ENCODE assay signal across 10 mouse cellular contexts in the genomic region with DNA sequence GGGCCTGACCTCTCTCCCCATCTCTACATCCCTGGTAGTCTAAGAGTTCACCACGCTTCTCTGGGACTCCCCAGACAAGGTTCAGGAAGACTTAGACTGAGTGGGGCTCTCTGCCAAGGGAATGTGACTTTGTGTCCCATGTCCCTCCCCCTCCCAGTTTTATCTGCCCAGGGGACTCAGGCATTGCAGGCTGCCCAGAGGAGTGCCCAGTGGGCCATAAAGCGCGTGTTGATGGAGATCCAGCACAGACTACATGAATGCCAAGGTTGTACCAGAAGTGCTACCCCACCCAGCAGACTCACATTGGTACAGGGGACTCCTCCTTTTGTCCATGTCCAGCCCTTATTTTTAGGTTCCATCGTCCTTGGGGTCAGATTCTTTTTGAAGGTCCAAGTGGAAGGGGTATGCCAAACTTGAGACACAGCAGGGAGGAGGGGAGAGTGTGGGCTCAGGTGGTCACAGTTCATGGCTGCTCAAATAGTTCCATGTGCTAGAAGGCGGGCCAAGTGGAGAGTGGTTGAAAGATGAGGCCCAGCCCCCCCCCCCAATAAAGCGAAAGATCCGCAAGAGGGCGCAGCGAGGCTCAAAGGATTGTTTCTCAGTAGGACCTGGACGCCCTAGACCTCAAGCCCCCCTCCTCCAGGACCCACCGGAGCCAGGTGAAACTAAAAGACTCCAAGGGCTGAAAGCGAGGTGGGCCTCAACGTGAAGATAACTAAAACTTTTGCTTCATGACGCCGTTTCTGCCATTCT. TPM values are rescaled to one million over a fixed set of nuclear protein-coding genes. Genes with fewer than 3 reads are reported as not detected.
DNase-seq lines count a peak whose midpoint lies in the region; ATAC-seq and TF ChIP-seq lines count a peak whose summit lies in the region.
"Had no signal": no experiment of that assay in that cellular context is flagged by ENCODE, and none has a peak within 500 bp of the region (broad histone marks: within the 10 kb centered on the region; RNA-seq: fewer than 3 reads in every experiment).

No protein-coding gene starts in this region.

- no peak overlapping the region for H3K9ac ChIP-seq in lung, embryonic 14.5 days
- 0 out of 2 replicates have a peak overlapping the region, but pooled peaks have one; percentile 35 for H3K9ac ChIP-seq in hindbrain, embryonic 13.5 days
- no peak overlapping the region for H3K9ac ChIP-seq in neural tube, embryonic 14.5 days (replicated peaks; ENCODE audit: low read depth, low read length)

- ATAC-seq in lung, embryonic 14.5 days (ENCODE audit: insufficient read depth): no peak
- no peak for ATAC-seq in hindbrain, embryonic 13.5 days (ENCODE audit: low FRiP score)
- ATAC-seq in neural tube, embryonic 14.5 days (ENCODE audit: low read depth): no peak

- H3K36me3 ChIP-seq in lung, embryonic 14.5 days (ENCODE audit: insufficient read depth): no peaks in the 10 kb centered on the region
- no peaks in the 10 kb centered on the region for H3K36me3 ChIP-seq in hindbrain, embryonic 13.5 days
- H3K36me3 ChIP-seq in neural tube, embryonic 14.5 days (ENCODE audit: control insufficient read depth, insufficient read depth, low read length): no peaks in the 10 kb centered on the region

- peak overlapping the region; percentile 38; the same call in 1 of the 2 replicates for H3K4me2 ChIP-seq in lung, embryonic 14.5 days
- H3K4me2 ChIP-seq in hindbrain, embryonic 13.5 days: peak overlapping the region; percentile 41
- H3K4me2 ChIP-seq in neural tube, embryonic 14.5 days (ENCODE audit: low read depth, low read length): 0 out of 2 replicates have a peak overlapping the region, but pooled peaks have one; percentile 14

- 0 out of 2 replicates have a peak, but pooled peaks have one; percentile 8 for TF ChIP-seq CTCF in lung, embryonic 14.5 days (IDR thresholded peaks at IDR 0.05; ENCODE audit: low read depth)

- H3K9me3 ChIP-seq in lung, embryonic 14.5 days (ENCODE audit: low read depth, low read length): no peaks in the 10 kb centered on the region
- H3K9me3 ChIP-seq in hindbrain, embryonic 13.5 days: no peaks in the 10 kb centered on the region
- H3K9me3 ChIP-seq in neural tube, embryonic 14.5 days (ENCODE audit: control insufficient read depth, low read length): no peaks in the 10 kb centered on the region

- H3K4me1 ChIP-seq in lung, embryonic 14.5 days (ENCODE audit: insufficient read depth): no peaks in the 10 kb centered on the region
- peaks cover 24% of the 10 kb centered on the region for H3K4me1 ChIP-seq in hindbrain, embryonic 13.5 days (replicated peaks)
- peaks cover 4% of the 10 kb centered on the region; the same call in 1 of the 2 replicates for H3K4me1 ChIP-seq in neural tube, embryonic 14.5 days (ENCODE audit: control insufficient read depth, insufficient read depth, low read length)

- whole genome bisulfite sequencing in lung, embryonic 14.5 days: 29% methylated on average over 15 of the region's 15 CpGs
- WGBS in hindbrain, embryonic 13.5 days: 32% methylated on average over 15 of the region's 15 CpGs
- 29% methylated on average over 15 of the region's 15 CpGs for WGBS in neural tube, embryonic 14.5 days

- peaks cover 48% of the 10 kb centered on the region for H3K27me3 ChIP-seq in lung, embryonic 14.5 days (ENCODE audit: insufficient read depth, low read length)
- H3K27me3 ChIP-seq in hindbrain, embryonic 13.5 days: peaks cover 76% of the 10 kb centered on the region
- peaks cover 8% of the 10 kb centered on the region for H3K27me3 ChIP-seq in neural tube, embryonic 14.5 days (ENCODE audit: control insufficient read depth, insufficient read depth, low read length)

- no peak overlapping the region for H3K27ac ChIP-seq in lung, embryonic 14.5 days (ENCODE audit: low read depth)
- H3K27ac ChIP-seq in hindbrain, embryonic 13.5 days: no peak overlapping the region
- no peak overlapping the region for H3K27ac ChIP-seq in neural tube, embryonic 14.5 days (ENCODE audit: low read depth, low read length)

- DNase-seq in adrenal gland, postnatal 14 days: peak; percentile 68
- DNase-seq in adrenal gland, adult 2 months: no peak
- no peak for DNase-seq in lung, embryonic 14.5 days
- DNase-seq in lung, postnatal 10 days: no peak
- no peak for DNase-seq in frontal cortex, postnatal 14 days (ENCODE audit: low spot score in 2 of 2)
- DNase-seq in layer of hippocampus, adult 8-10 months (ENCODE audit: low spot score in 2 of 2): no peak

- no peak overlapping the region for H3K4me3 ChIP-seq in lung, embryonic 14.5 days (ENCODE audit: low read depth, low read length)
- H3K4me3 ChIP-seq in hindbrain, embryonic 13.5 days: no peak overlapping the region
- H3K4me3 ChIP-seq in neural tube, embryonic 14.5 days (ENCODE audit: low read depth, low read length): no peak overlapping the region
- H3K4me3 ChIP-seq: myocyte had no signal

RNA-seq across cellular contexts. Expression of gene Prss56, which starts 1.1 kb away (rescaled TPM):
- not detected in 2 replicates for total RNA-seq in adrenal gland, postnatal 14 days (2021)
- not detected for total RNA-seq in adrenal gland, adult 2 months (2021)
- 0.06 TPM in 1 of 2 replicates, not detected in the other for polyA plus RNA-seq in adrenal gland, adult 2 months (2012; rRNA removed)
- polyA plus RNA-seq in lung, embryonic 14.5 days (2014; fragmentation: Nextera tagmentation; extraction: Ambion mirVana): not detected in 2 replicates
- 6.8 and 9.0 TPM in 2 replicates for polyA plus RNA-seq in hindbrain, embryonic 13.5 days (2015; fragmentation: Nextera tagmentation; extraction: Ambion mirVana)
- 0.46 and 6.1 TPM in 2 replicates for polyA plus RNA-seq in neural tube, embryonic 14.5 days (2014; fragmentation: Nextera tagmentation; extraction: Ambion mirVana)
- total RNA-seq in layer of hippocampus, adult 8-10 months (2022): under 1 TPM in 1 of 4 experiments, not detected in 3; 0.14 TPM

RNA-seq across cellular contexts. Expression of gene Chrnd, which starts 6.2 kb away (rescaled TPM):
- total RNA-seq in adrenal gland, postnatal 14 days (2021): not detected in 2 replicates
- not detected for total RNA-seq in adrenal gland, adult 2 months (2021)
- not detected in 2 replicates for polyA plus RNA-seq in adrenal gland, adult 2 months (2012; rRNA removed)
- not detected in 2 replicates for polyA plus RNA-seq in lung, embryonic 14.5 days (2014; fragmentation: Nextera tagmentation; extraction: Ambion mirVana)
- 0.05 TPM in 1 of 2 replicates, not detected in the other for polyA plus RNA-seq in hindbrain, embryonic 13.5 days (2015; fragmentation: Nextera tagmentation; extraction: Ambion mirVana)
- polyA plus RNA-seq in neural tube, embryonic 14.5 days (2014; fragmentation: Nextera tagmentation; extraction: Ambion mirVana): not detected in 2 replicates
- not detected for total RNA-seq in layer of hippocampus, adult 8-10 months (2022)
- total RNA-seq: layer of hippocampus, postnatal 36 days had no signal

RNA-seq across cellular contexts. Expression of gene Chrng, which starts 20.3 kb away (rescaled TPM):
- total RNA-seq in adrenal gland, postnatal 14 days (2021): not detected in 2 replicates
- total RNA-seq in adrenal gland, adult 2 months (2021): not detected
- polyA plus RNA-seq in adrenal gland, adult 2 months (2012; rRNA removed): not detected in 2 replicates
- not detected in 2 replicates for polyA plus RNA-seq in lung, embryonic 14.5 days (2014; fragmentation: Nextera tagmentation; extraction: Ambion mirVana)
- 0.35 and 0.58 TPM in 2 replicates for polyA plus RNA-seq in hindbrain, embryonic 13.5 days (2015; fragmentation: Nextera tagmentation; extraction: Ambion mirVana)
- polyA plus RNA-seq in neural tube, embryonic 14.5 days (2014; fragmentation: Nextera tagmentation; extraction: Ambion mirVana): not detected in 2 replicates
- total RNA-seq in layer of hippocampus, adult 8-10 months (2022): not detected
- total RNA-seq: layer of hippocampus, postnatal 36 days had no signal

RNA-seq across cellular contexts. Expression of gene Ecel1, which starts 27.9 kb away (rescaled TPM):
- 0.70 and 2.6 TPM in 2 replicates for total RNA-seq in adrenal gland, postnatal 14 days (2021)
- total RNA-seq in adrenal gland, adult 2 months (2021): 1 to 10 TPM in 1 of 2 experiments, under 1 TPM in 1; 0.46 to 3.0 TPM
- 0.67 and 4.4 TPM in 2 replicates for polyA plus RNA-seq in adrenal gland, adult 2 months (2012; rRNA removed)
- 0.26 and 0.61 TPM in 2 replicates for polyA plus RNA-seq in lung, embryonic 14.5 days (2014; fragmentation: Nextera tagmentation; extraction: Ambion mirVana)
- polyA plus RNA-seq in hindbrain, embryonic 13.5 days (2015; fragmentation: Nextera tagmentation; extraction: Ambion mirVana): 33.1 and 35.5 TPM in 2 replicates
- 60.2 and 64.9 TPM in 2 replicates for polyA plus RNA-seq in neural tube, embryonic 14.5 days (2014; fragmentation: Nextera tagmentation; extraction: Ambion mirVana)
- total RNA-seq in layer of hippocampus, adult 8-10 months (2022): 1 to 10 TPM; 2.3 to 5.3 (median 3.7) TPM

RNA-seq across cellular contexts. Expression of gene Eif4e2, which starts 29.5 kb away (rescaled TPM):
- total RNA-seq in adrenal gland, postnatal 14 days (2021): 94.4 and 104 TPM in 2 replicates
- 10 to 100 TPM; 66.0 to 98.7 TPM for total RNA-seq in adrenal gland, adult 2 months (2021)
- polyA plus RNA-seq in adrenal gland, adult 2 months (2012; rRNA removed): 18.0 and 18.4 TPM in 2 replicates
- polyA plus RNA-seq in lung, embryonic 14.5 days (2014; fragmentation: Nextera tagmentation; extraction: Ambion mirVana): 160 and 164 TPM in 2 replicates
- 105 and 106 TPM in 2 replicates for polyA plus RNA-seq in hindbrain, embryonic 13.5 days (2015; fragmentation: Nextera tagmentation; extraction: Ambion mirVana)
- 68.7 and 90.7 TPM in 2 replicates for polyA plus RNA-seq in neural tube, embryonic 14.5 days (2014; fragmentation: Nextera tagmentation; extraction: Ambion mirVana)
- total RNA-seq in layer of hippocampus, adult 8-10 months (2022): 10 to 100 TPM; 54.7 to 68.0 (median 59.8) TPM
